Mouse (Mus musculus): ENCODE measurements around the gene Abhd16b. TPM values are rescaled to one million over a fixed set of nuclear protein-coding genes. Genes with fewer than 3 reads are reported as not detected.

Gene Abhd16b
- total RNA-seq (2012; rRNA removed): 0.36 and 0.53 TPM in 2 replicates

DNA sequence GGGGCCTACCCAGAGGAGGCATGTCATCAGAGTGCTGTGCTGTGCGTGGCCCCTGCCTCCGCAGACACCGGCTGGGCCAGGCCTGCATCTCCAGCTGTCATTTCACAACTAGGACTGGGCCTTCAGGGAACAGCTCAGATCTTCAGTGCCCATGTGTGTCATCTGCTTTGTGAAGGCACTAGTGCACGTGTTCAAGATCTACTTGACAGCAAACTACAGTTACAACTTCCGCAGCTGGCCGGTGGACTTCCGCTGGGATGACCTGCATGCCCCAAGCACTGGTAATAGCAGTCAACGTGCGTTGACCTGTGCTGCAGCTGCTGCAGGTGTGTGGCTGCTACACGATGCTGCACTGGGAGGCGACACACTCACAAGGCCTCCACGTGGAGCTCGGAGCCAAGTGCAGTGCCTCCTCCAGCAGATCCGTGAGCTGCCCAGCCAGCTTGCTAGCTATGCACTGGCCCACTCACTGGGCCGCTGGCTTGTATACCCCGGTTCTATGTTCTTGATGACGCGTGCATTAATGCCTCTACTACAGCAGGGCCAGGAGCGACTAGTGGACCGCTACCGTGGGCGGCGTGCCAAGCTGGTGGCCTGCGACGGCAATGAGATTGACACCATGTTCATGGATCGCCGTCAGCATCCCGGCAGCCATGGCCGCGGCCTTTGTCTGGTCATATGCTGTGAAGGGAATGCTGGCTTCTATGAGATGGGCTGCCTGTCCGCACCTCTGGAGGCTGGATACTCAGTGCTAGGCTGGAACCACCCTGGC is at the start of gene Abhd16b:
Gene Abhd16b (plus strand): TSS at position 51 of the 772 bp plus-strand sequence.
- H3K9ac ChIP-seq (ENCODE audit: insufficient read depth, low read depth, low read length, poor library complexity, severe bottlenecking): no peak within 1 kb of the TSS; the same call in 1 of the 2 replicates

DNA sequence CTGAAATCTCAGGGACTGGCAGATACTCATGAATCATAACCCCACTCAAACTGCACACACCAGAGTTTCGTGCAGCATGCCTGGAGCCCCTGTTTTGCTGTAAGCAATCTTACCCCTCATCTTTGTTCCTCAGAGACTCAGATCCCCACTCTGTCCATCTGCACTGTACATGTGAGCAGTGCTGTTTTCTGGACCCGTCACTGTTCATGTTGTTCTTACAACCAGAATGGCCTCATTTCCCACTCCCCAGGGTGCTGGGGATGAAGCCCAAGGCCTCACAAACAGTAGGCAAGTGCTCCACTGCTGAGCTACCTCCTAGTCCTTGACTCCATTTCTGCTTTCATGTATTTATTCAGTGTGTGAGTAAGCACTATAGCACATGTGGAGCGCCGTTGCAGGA is 40.8 kb upstream of the Abhd16b start:
- Histone ChIP-seq H3K36me3 (ENCODE audit: control insufficient read depth, insufficient read depth, low read length, poor library complexity, severe bottlenecking) (no peaks in the 10 kb centered on the region), H3K4me1 (ENCODE audit: control insufficient read depth in 2 of 2, insufficient read depth in 2 of 2, low read length in 2 of 2, poor library complexity in 1 of 2) (no peaks in the 10 kb centered on the region), H3K4me3 (ENCODE audit: insufficient read depth in 1 of 2, low read depth in 1 of 2, low read length in 2 of 2, poor library complexity in 1 of 2, severe bottlenecking in 1 of 2) (no peak overlapping the region), H3K27ac (ENCODE audit: insufficient read depth, low read depth, low read length, poor library complexity, severe bottlenecking) (no peak overlapping the region), H3K9me3 (ENCODE audit: control insufficient read depth, insufficient read depth, low read depth, low read length) (no peaks in the 10 kb centered on the region), H3K9ac (ENCODE audit: insufficient read depth, low read depth, low read length, poor library complexity, severe bottlenecking) (no peak overlapping the region)
- TF ChIP-seq ZC3H11A (IDR thresholded peaks at IDR 0.05; ENCODE audit: borderline replicate concordance, low read depth, low read length): no peak
- in situ Hi-C loops (cut with MboI; ENCODE audit: low sequenced_read_pairs in 2 of 2, unreplicated experiment in 2 of 2): no loop called here
- DNase-seq (ENCODE audit: low read depth, low spot score): no peak

More for the DNA sequence above, at the start of gene Abhd16b:
- Histone ChIP-seq H3K4me3 (ENCODE audit: insufficient read depth in 1 of 2, low read depth in 1 of 2, low read length in 2 of 2, poor library complexity in 1 of 2, severe bottlenecking in 1 of 2) (peak within 1 kb of the TSS; percentile 34 to 40; a peak in 3 of 4 replicates), H3K36me3 (ENCODE audit: control insufficient read depth, insufficient read depth, low read length, poor library complexity, severe bottlenecking) (no peaks in the 10 kb centered on the region), H3K9me3 (ENCODE audit: control insufficient read depth, insufficient read depth, low read depth, low read length) (no peaks in the 10 kb centered on the region), H3K27ac (ENCODE audit: insufficient read depth, low read depth, low read length, poor library complexity, severe bottlenecking) (no peak within 1 kb of the TSS), H3K4me1 (ENCODE audit: control insufficient read depth in 2 of 2, insufficient read depth in 2 of 2, low read length in 2 of 2, poor library complexity in 1 of 2) (peaks cover 0 to 16% of the 10 kb centered on the region in 2 experiments; a peak in 1 of 4 replicates)
- no peak for TF ChIP-seq ZNF384 (IDR thresholded peaks at IDR 0.05; ENCODE audit: low read depth, low read length)
- no peak for TF ChIP-seq ZC3H11A (IDR thresholded peaks at IDR 0.05; ENCODE audit: borderline replicate concordance, low read depth, low read length)
- TF ChIP-seq MAFK (IDR thresholded peaks at IDR 0.05; ENCODE audit: insufficient read depth, low read depth, low read length): no peak
- no peak for TF ChIP-seq CHD2 (IDR thresholded peaks at IDR 0.05; ENCODE audit: low read depth, low read length)
- no peak for TF ChIP-seq HCFC1 (IDR thresholded peaks at IDR 0.05; ENCODE audit: borderline replicate concordance, insufficient read depth, low read length)
- no peak for DNase-seq (ENCODE audit: low read depth, low spot score)
- in situ Hi-C loops (cut with MboI; ENCODE audit: low sequenced_read_pairs in 2 of 2, unreplicated experiment in 2 of 2): no loop called here

DNA sequence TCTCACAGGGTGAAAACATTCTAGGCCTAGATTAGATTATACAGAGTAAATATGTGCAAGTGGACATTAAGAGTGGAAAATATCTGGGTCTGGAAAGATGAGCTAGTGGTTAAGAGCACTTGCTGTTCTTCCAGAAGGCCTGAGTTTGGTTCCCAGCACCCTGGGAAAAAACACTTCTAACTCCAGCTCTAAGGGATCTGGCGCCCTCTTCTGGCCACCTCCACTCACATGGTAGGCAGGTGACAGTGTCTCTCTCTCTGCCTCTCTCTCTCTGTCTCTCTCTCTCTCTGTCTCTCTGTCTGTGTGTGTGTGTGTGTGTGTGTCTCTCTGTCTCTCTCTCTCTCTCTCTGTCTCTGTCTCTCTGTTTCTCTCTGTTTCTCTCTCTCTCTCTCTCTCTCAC is 39.7 kb upstream of the Abhd16b start:
- Histone ChIP-seq H3K27ac (ENCODE audit: insufficient read depth, low read depth, low read length, poor library complexity, severe bottlenecking) (no peak overlapping the region), H3K9me3 (ENCODE audit: control insufficient read depth, insufficient read depth, low read depth, low read length) (no peaks in the 10 kb centered on the region), H3K4me3 (ENCODE audit: insufficient read depth in 1 of 2, low read depth in 1 of 2, low read length in 2 of 2, poor library complexity in 1 of 2, severe bottlenecking in 1 of 2) (no peak overlapping the region), H3K36me3 (ENCODE audit: control insufficient read depth, insufficient read depth, low read length, poor library complexity, severe bottlenecking) (no peaks in the 10 kb centered on the region), H3K9ac (ENCODE audit: insufficient read depth, low read depth, low read length, poor library complexity, severe bottlenecking) (no peak overlapping the region), H3K4me1 (ENCODE audit: control insufficient read depth in 2 of 2, insufficient read depth in 2 of 2, low read length in 2 of 2, poor library complexity in 1 of 2) (peaks cover 0 to 2% of the 10 kb centered on the region in 2 experiments; a peak in 1 of 4 replicates)
- in situ Hi-C loops (cut with MboI; ENCODE audit: low sequenced_read_pairs in 2 of 2, unreplicated experiment in 2 of 2): no loop called here
- TF ChIP-seq ZC3H11A (IDR thresholded peaks at IDR 0.05; ENCODE audit: borderline replicate concordance, low read depth, low read length) (no peak), CHD2 (IDR thresholded peaks at IDR 0.05; ENCODE audit: low read depth, low read length) (no peak), ZNF384 (IDR thresholded peaks at IDR 0.05; ENCODE audit: low read depth, low read length) (no peak), MAFK (IDR thresholded peaks at IDR 0.05; ENCODE audit: insufficient read depth, low read depth, low read length) (no peak)
- peak; percentile 35 for DNase-seq (ENCODE audit: low read depth, low spot score)

DNA sequence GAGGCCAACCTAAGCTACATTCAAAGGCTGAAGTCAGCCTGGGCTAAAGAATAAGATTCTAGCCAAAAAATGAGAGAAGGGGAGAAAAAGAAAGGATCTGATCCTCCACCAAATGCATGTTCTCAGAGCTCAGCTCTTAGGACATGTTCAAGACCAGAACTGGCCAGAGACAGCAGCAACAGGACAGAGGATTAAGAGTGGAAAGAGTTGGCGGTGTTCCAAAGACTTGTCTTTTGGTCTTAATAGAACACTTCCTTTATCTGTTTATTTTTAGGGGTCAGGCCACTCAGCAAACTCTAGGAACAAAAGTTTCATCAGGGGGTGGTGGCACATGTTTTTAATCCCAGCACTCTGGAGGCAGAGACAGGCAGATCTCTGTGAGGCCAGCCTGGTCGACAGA is 37.1 kb upstream of the Abhd16b start:
- H3K4me1 ChIP-seq (ENCODE audit: control insufficient read depth in 2 of 2, insufficient read depth in 2 of 2, low read length in 2 of 2, poor library complexity in 1 of 2): peaks cover 3% of the 10 kb centered on the region in 2 experiments; a peak in 2 of 4 replicates
- in situ Hi-C loops (cut with MboI; ENCODE audit: low sequenced_read_pairs in 2 of 2, unreplicated experiment in 2 of 2): no loop called here
- H3K9ac ChIP-seq (ENCODE audit: insufficient read depth, low read depth, low read length, poor library complexity, severe bottlenecking): no peak overlapping the region
- H3K4me3 ChIP-seq (ENCODE audit: insufficient read depth in 1 of 2, low read depth in 1 of 2, low read length in 2 of 2, poor library complexity in 1 of 2, severe bottlenecking in 1 of 2): no peak overlapping the region
- H3K27ac ChIP-seq (ENCODE audit: insufficient read depth, low read depth, low read length, poor library complexity, severe bottlenecking): no peak overlapping the region
- DNase-seq (ENCODE audit: low read depth, low spot score): no peak
- H3K36me3 ChIP-seq (ENCODE audit: control insufficient read depth, insufficient read depth, low read length, poor library complexity, severe bottlenecking): no peaks in the 10 kb centered on the region
- TF ChIP-seq ZC3H11A (IDR thresholded peaks at IDR 0.05; ENCODE audit: borderline replicate concordance, low read depth, low read length) (no peak), HCFC1 (IDR thresholded peaks at IDR 0.05; ENCODE audit: borderline replicate concordance, insufficient read depth, low read length) (no peak), MAFK (IDR thresholded peaks at IDR 0.05; ENCODE audit: insufficient read depth, low read depth, low read length) (no peak), ZNF384 (IDR thresholded peaks at IDR 0.05; ENCODE audit: low read depth, low read length) (no peak), CHD2 (IDR thresholded peaks at IDR 0.05; ENCODE audit: low read depth, low read length) (no peak)
- no peaks in the 10 kb centered on the region for H3K9me3 ChIP-seq (ENCODE audit: control insufficient read depth, insufficient read depth, low read depth, low read length)
